Mouse (Mus musculus) neural tube, embryonic 13.5 days (tissue): ENCODE measurements around the gene Tfip11. TPM values are rescaled to one million over a fixed set of nuclear protein-coding genes. Genes with fewer than 3 reads are reported as not detected.
"Not testable (repeated sequence)": the region's sequence is repeated elsewhere in the genome, so short reads cannot be mapped to it uniquely, and the experiment has no call there.

Source experiments
- ATAC-seq: fragments of 200-750 bp; cut with Nextera tagmentation; 2 replicates; pipeline ENCODE4 v1.8.0; 2017; ENCODE audit warnings: low read depth, mild to moderate bottlenecking, moderate TSS enrichment, moderate library complexity
- H3K27ac ChIP-seq: fragments of 300-500 bp; sonication (generic); replicated peaks from 2 replicates; pipeline ENCODE4 v1.5.1; 2015; ENCODE audit warnings: moderate library complexity, mild to moderate bottlenecking, inconsistent platforms
- H3K27me3 ChIP-seq: fragments of 300-500 bp; sonication (generic); 2 replicates; pipeline ENCODE4 v1.6.1; 2015; ENCODE audit warnings: mild to moderate bottlenecking, inconsistent platforms
- H3K36me3 ChIP-seq: fragments of 300-500 bp; sonication (generic); 2 replicates; pipeline ENCODE4 v1.6.1; 2015; ENCODE audit warnings: mild to moderate bottlenecking, inconsistent platforms
- H3K4me1 ChIP-seq: fragments of 300-500 bp; sonication (generic); replicated peaks from 2 replicates; pipeline ENCODE4 v1.6.1; 2015; ENCODE audit warnings: inconsistent platforms
- H3K4me2 ChIP-seq: fragments of 300-500 bp; sonication (generic); 2 replicates; pipeline ENCODE4 v1.6.1; 2015; ENCODE audit warnings: inconsistent platforms, mild to moderate bottlenecking, moderate library complexity
- H3K4me3 ChIP-seq: fragments of 300-500 bp; sonication (generic); 2 replicates; pipeline ENCODE4 v1.5.1; 2015; ENCODE audit warnings: mild to moderate bottlenecking, inconsistent platforms
- H3K9ac ChIP-seq: fragments of 300-500 bp; sonication (generic); 2 replicates; pipeline ENCODE4 v1.6.1; 2015; ENCODE audit warnings: moderate library complexity, mild to moderate bottlenecking, inconsistent platforms
- H3K9me3 ChIP-seq: fragments of 300-500 bp; sonication (generic); 2 replicates; pipeline ENCODE4 v1.6.1; 2016; ENCODE audit warnings: inconsistent platforms
- WGBS: fragments of 180-500 bp; shearing (Covaris S2); methylation state at CpG from one replicate; pipeline ENCODE4 v1.1.7; 2015; 5-methylcytosine and 5-hydroxymethylcytosine counted together
- polyA plus RNA-seq: library from polyadenylated mRNA; unstranded; fragments of >200 nt; fragmentation: Nextera tagmentation; extraction: Ambion mirVana; gene quantifications from 2 replicates; pipeline ENCODE4 v1.2.1, GENCODE M21; 2015

Tfip11 gene
- polyA plus RNA-seq, 1 experiment from 2014 or later, result 29.7 TPM

GRCm38 (mm10) chr5:112302310-112302709, 23.8 kb upstream of the Tfip11 start:
- H3K27ac ChIP-seq, result no peak overlapping the region
- H3K9ac ChIP-seq, result no peak overlapping the region
- peaks cover 16% of the 10 kb centered on the region for H3K4me1 ChIP-seq
- no peak overlapping the region for H3K4me3 ChIP-seq
- no peak overlapping the region for H3K4me2 ChIP-seq
- ATAC-seq, result no peak
- no peaks in the 10 kb centered on the region for H3K27me3 ChIP-seq
- WGBS, result 83% methylated on average over 5 of the region's 5 CpGs
- no peaks in the 10 kb centered on the region for H3K9me3 ChIP-seq
- H3K36me3 ChIP-seq, result peaks cover 5% of the 10 kb centered on the region

GRCm38 (mm10) chr5:112305842-112306241, 20.3 kb upstream of the Tfip11 start:
- peaks cover 39% of the 10 kb centered on the region for H3K36me3 ChIP-seq
- no peak overlapping the region for H3K9ac ChIP-seq
- H3K27ac ChIP-seq, result no peak overlapping the region
- peaks cover 16% of the 10 kb centered on the region for H3K4me1 ChIP-seq
- H3K27me3 ChIP-seq, result no peaks in the 10 kb centered on the region
- H3K4me3 ChIP-seq, result no peak overlapping the region
- H3K9me3 ChIP-seq, result no peaks in the 10 kb centered on the region
- no peak for ATAC-seq
- no peak overlapping the region for H3K4me2 ChIP-seq
- WGBS, result 63% methylated on average over 5 of the region's 5 CpGs

GRCm38 (mm10) chr5:112313222-112313885, 12.8 kb upstream of the Tfip11 start:
- Histone ChIP-seq H3K36me3 (peaks cover 71% of the 10 kb centered on the region), H3K9me3 (no peaks in the 10 kb centered on the region), H3K4me1 (no peaks in the 10 kb centered on the region), H3K27me3 (no peaks in the 10 kb centered on the region), H3K4me2 (no peak overlapping the region), H3K27ac (no peak overlapping the region), H3K9ac (no peak overlapping the region), H3K4me3 (no peak overlapping the region)
- ATAC-seq, result no peak
- WGBS, result 54% methylated on average over 11 of the region's 11 CpGs

- Histone ChIP-seq H3K4me2 (no peak overlapping the region), H3K9me3 (no peaks in the 10 kb centered on the region), H3K27me3 (no peaks in the 10 kb centered on the region), H3K4me3 (no peak overlapping the region), H3K36me3 (peaks cover 42% of the 10 kb centered on the region), H3K4me1 (no peaks in the 10 kb centered on the region), H3K27ac (0 out of 2 replicates have a peak overlapping the region, but pooled peaks have one; percentile 5), H3K9ac (no peak overlapping the region)
- 84% methylated on average over 5 of the region's 5 CpGs for WGBS
- ATAC-seq, result no peak
Measured at GRCm38 (mm10) chr5:112316468-112316867, 9.7 kb upstream of the Tfip11 start.

- 63% methylated on average over 5 of the region's 5 CpGs for WGBS
- peaks cover 36% of the 10 kb centered on the region for H3K36me3 ChIP-seq
- H3K9me3 ChIP-seq, result no peaks in the 10 kb centered on the region
Measured at GRCm38 (mm10) chr5:112317328-112317727, 8.8 kb upstream of the Tfip11 start.

GRCm38 (mm10) chr5:112319343-112319742, 6.8 kb upstream of the Tfip11 start:
- WGBS, result 73% methylated on average over 2 of the region's 2 CpGs
- not testable (repeated sequence) for H3K4me2 ChIP-seq, H3K4me1 ChIP-seq, H3K27me3 ChIP-seq, H3K9ac ChIP-seq, H3K27ac ChIP-seq, H3K9me3 ChIP-seq, H3K4me3 ChIP-seq, ATAC-seq
- H3K36me3 ChIP-seq, result peaks cover 16% of the 10 kb centered on the region

More at GRCm38 (mm10) chr5:112317328-112317727, 8.8 kb upstream of the Tfip11 start:
- H3K9ac ChIP-seq, result no peak overlapping the region
- H3K4me2 ChIP-seq, result no peak overlapping the region
- no peaks in the 10 kb centered on the region for H3K4me1 ChIP-seq
- ATAC-seq, result no peak
- no peak overlapping the region for H3K4me3 ChIP-seq
- H3K27ac ChIP-seq, result 0 out of 2 replicates have a peak overlapping the region, but pooled peaks have one; percentile 5
- no peaks in the 10 kb centered on the region for H3K27me3 ChIP-seq

- Histone ChIP-seq H3K4me1 (peaks cover 4% of the 10 kb centered on the region; the same call in 1 of the 2 replicates), H3K36me3 (peaks cover 8% of the 10 kb centered on the region), H3K4me2 (no peak overlapping the region), H3K27me3 (no peaks in the 10 kb centered on the region), H3K9ac (no peak overlapping the region), H3K9me3 (no peaks in the 10 kb centered on the region), H3K4me3 (no peak overlapping the region), H3K27ac (no peak overlapping the region)
- WGBS, result 82% methylated on average over 5 of the region's 5 CpGs
- no peak for ATAC-seq
Measured at GRCm38 (mm10) chr5:112320379-112320778, 5.8 kb upstream of the Tfip11 start.

GRCm38 (mm10) chr5:112320936-112321335, 5.2 kb upstream of the Tfip11 start:
- H3K4me2 ChIP-seq, result no peak overlapping the region
- 73% methylated on average over 6 of the region's 6 CpGs for WGBS
- ATAC-seq, result no peak
- peaks cover 9% of the 10 kb centered on the region; the same call in 1 of the 2 replicates for H3K4me1 ChIP-seq
- no peak overlapping the region for H3K9ac ChIP-seq
- H3K27ac ChIP-seq, result no peak overlapping the region
- H3K36me3 ChIP-seq, result 0 out of 2 replicates have a peak, but pooled peaks cover 4% of the 10 kb centered on the region
- H3K4me3 ChIP-seq, result no peak overlapping the region
- H3K27me3 ChIP-seq, result no peaks in the 10 kb centered on the region
- no peaks in the 10 kb centered on the region for H3K9me3 ChIP-seq

- no peak overlapping the region for H3K9ac ChIP-seq
- H3K9me3 ChIP-seq, result no peaks in the 10 kb centered on the region
- WGBS, result 75% methylated on average over 4 of the region's 4 CpGs
- no peak overlapping the region for H3K4me2 ChIP-seq
- H3K27ac ChIP-seq, result no peak overlapping the region
- no peak for ATAC-seq
- 0 out of 2 replicates have a peak, but pooled peaks cover under 1% of the 10 kb centered on the region for H3K36me3 ChIP-seq
- no peak overlapping the region for H3K4me3 ChIP-seq
- H3K4me1 ChIP-seq, result peaks cover 9% of the 10 kb centered on the region; the same call in 1 of the 2 replicates
- no peaks in the 10 kb centered on the region for H3K27me3 ChIP-seq
Measured at GRCm38 (mm10) chr5:112321376-112321775, 4.8 kb upstream of the Tfip11 start.

- H3K27me3 ChIP-seq, result no peaks in the 10 kb centered on the region
- no peak for ATAC-seq
Measured at GRCm38 (mm10) chr5:112323246-112323645, 2.9 kb upstream of the Tfip11 start.

GRCm38 (mm10) chr5:112324637-112325545, 1.3 kb upstream of the Tfip11 start:
- H3K9me3 ChIP-seq, result no peaks in the 10 kb centered on the region
- peak overlapping the region; percentile 86 for H3K4me2 ChIP-seq
- no peaks in the 10 kb centered on the region for H3K27me3 ChIP-seq
- H3K36me3 ChIP-seq, result peaks cover 21% of the 10 kb centered on the region
- 0 out of 2 replicates have a peak, but pooled peaks have one; percentile 34 for ATAC-seq
- no peak overlapping the region for H3K9ac ChIP-seq
- H3K4me1 ChIP-seq, result peaks cover 25% of the 10 kb centered on the region
- H3K4me3 ChIP-seq, result peak overlapping the region; percentile 98
- H3K27ac ChIP-seq, result peak overlapping the region; percentile 90; the same call in 1 of the 2 replicates
- WGBS, result 27% methylated on average over 24 of the region's 24 CpGs

More at GRCm38 (mm10) chr5:112323246-112323645, 2.9 kb upstream of the Tfip11 start:
- Histone ChIP-seq H3K4me3 (no peak overlapping the region), H3K9ac (no peak overlapping the region), H3K36me3 (peaks cover 5% of the 10 kb centered on the region), H3K27ac (no peak overlapping the region), H3K4me2 (no peak overlapping the region), H3K4me1 (peaks cover 25% of the 10 kb centered on the region), H3K9me3 (no peaks in the 10 kb centered on the region)
- 91% methylated on average over 6 of the region's 6 CpGs for WGBS

- peak overlapping the region; percentile 98 for H3K4me3 ChIP-seq
- peaks cover 38% of the 10 kb centered on the region for H3K36me3 ChIP-seq
- peak; percentile 77 for ATAC-seq
- peak overlapping the region; percentile 40; the same call in 1 of the 2 replicates for H3K27ac ChIP-seq
- peak overlapping the region; percentile 86 for H3K4me2 ChIP-seq
- H3K9ac ChIP-seq, result peak overlapping the region; percentile 84
- H3K4me1 ChIP-seq, result peaks cover 25% of the 10 kb centered on the region
- H3K27me3 ChIP-seq, result no peaks in the 10 kb centered on the region
- no peaks in the 10 kb centered on the region for H3K9me3 ChIP-seq
- WGBS, result 2% methylated on average over 33 of the region's 33 CpGs
Measured at GRCm38 (mm10) chr5:112326446-112327009, 370 bp downstream of the Tfip11 start.
